Mouse (Mus musculus): Measurements from ENCODE around the gene Itga11. TPM values are rescaled to one million over a fixed set of nuclear protein-coding genes. Genes with fewer than 3 reads are reported as not detected.
A peak's percentile ranks its signal among the peaks of the same experiment; 100 is the strongest.

The Itga11 gene
- 2.8 and 3.2 TPM in 2 replicates for polyA plus RNA-seq (2015; fragmentation: Nextera tagmentation; extraction: Ambion mirVana)

- peaks cover 25% of the 10 kb centered on the region for H3K27me3 ChIP-seq (replicated peaks; ENCODE audit: control insufficient read depth, insufficient read depth, low read length)
- no peaks in the 10 kb centered on the region for H3K36me3 ChIP-seq (ENCODE audit: control insufficient read depth, insufficient read depth, low read length)
- peak within 1 kb of the TSS; percentile 79 for H3K4me2 ChIP-seq (ENCODE audit: low read depth, low read length)
- ATAC-seq, result peak; percentile 69; the same call in 1 of the 2 replicates
- H3K4me1 ChIP-seq (ENCODE audit: control insufficient read depth, insufficient read depth, low read length), result peaks cover 19% of the 10 kb centered on the region
- no peaks in the 10 kb centered on the region for H3K9me3 ChIP-seq (ENCODE audit: control insufficient read depth, low read length)
- WGBS, result 2% methylated on average over 45 of the region's 45 CpGs
- peak within 1 kb of the TSS; percentile 59 for H3K4me3 ChIP-seq (ENCODE audit: low read length)
- H3K27ac ChIP-seq (ENCODE audit: low read length), result no peak within 1 kb of the TSS
- peak within 1 kb of the TSS; percentile 67 for H3K9ac ChIP-seq (ENCODE audit: low read depth, low read length)
These were observed at the start of gene Itga11 for GRCm38 (mm10) chr9:62677641-62678549. Gene Itga11, plus strand, starts transcription at chr9:62677826.

- WGBS, result 71% methylated on average over 10 of the region's 10 CpGs
These were observed 46.9 kb upstream of the Itga11 start for GRCm38 (mm10) chr9:62630631-62631240.

GRCm38 (mm10) chr9:62632392-62632791 lies 45.2 kb upstream of the Itga11 start:
- Histone ChIP-seq H3K4me3 (ENCODE audit: low read length) (no peak overlapping the region), H3K36me3 (ENCODE audit: control insufficient read depth, insufficient read depth, low read length) (no peaks in the 10 kb centered on the region), H3K27me3 (replicated peaks; ENCODE audit: control insufficient read depth, insufficient read depth, low read length) (no peaks in the 10 kb centered on the region), H3K27ac (ENCODE audit: low read length) (no peak overlapping the region), H3K9me3 (ENCODE audit: control insufficient read depth, low read length) (no peaks in the 10 kb centered on the region), H3K9ac (ENCODE audit: low read depth, low read length) (no peak overlapping the region), H3K4me2 (ENCODE audit: low read depth, low read length) (no peak overlapping the region), H3K4me1 (ENCODE audit: control insufficient read depth, insufficient read depth, low read length) (no peaks in the 10 kb centered on the region; the same call in 1 of the 2 replicates)
- no peak for ATAC-seq
- 56% methylated on average over 6 of the region's 6 CpGs for WGBS

More at GRCm38 (mm10) chr9:62630631-62631240, 46.9 kb upstream of the Itga11 start:
- Histone ChIP-seq H3K4me1 (ENCODE audit: control insufficient read depth, insufficient read depth, low read length) (no peaks in the 10 kb centered on the region; the same call in 1 of the 2 replicates), H3K4me2 (ENCODE audit: low read depth, low read length) (no peak overlapping the region), H3K4me3 (ENCODE audit: low read length) (no peak overlapping the region), H3K9ac (ENCODE audit: low read depth, low read length) (no peak overlapping the region), H3K27me3 (replicated peaks; ENCODE audit: control insufficient read depth, insufficient read depth, low read length) (no peaks in the 10 kb centered on the region), H3K36me3 (ENCODE audit: control insufficient read depth, insufficient read depth, low read length) (no peaks in the 10 kb centered on the region), H3K9me3 (ENCODE audit: control insufficient read depth, low read length) (no peaks in the 10 kb centered on the region), H3K27ac (ENCODE audit: low read length) (no peak overlapping the region)
- ATAC-seq, result no peak

GRCm38 (mm10) chr9:62638045-62638444 lies 39.6 kb upstream of the Itga11 start:
- no peaks in the 10 kb centered on the region for H3K36me3 ChIP-seq (ENCODE audit: control insufficient read depth, insufficient read depth, low read length)
- H3K9me3 ChIP-seq (ENCODE audit: control insufficient read depth, low read length), result no peaks in the 10 kb centered on the region
- no peak overlapping the region for H3K4me2 ChIP-seq (ENCODE audit: low read depth, low read length)
- WGBS, result 43% methylated on average over 6 of the region's 6 CpGs
- no peak overlapping the region for H3K4me3 ChIP-seq (ENCODE audit: low read length)
- no peaks in the 10 kb centered on the region for H3K27me3 ChIP-seq (replicated peaks; ENCODE audit: control insufficient read depth, insufficient read depth, low read length)
- ATAC-seq, result no peak
- H3K4me1 ChIP-seq (ENCODE audit: control insufficient read depth, insufficient read depth, low read length), result no peaks in the 10 kb centered on the region
- H3K9ac ChIP-seq (ENCODE audit: low read depth, low read length), result no peak overlapping the region
- no peak overlapping the region for H3K27ac ChIP-seq (ENCODE audit: low read length)

GRCm38 (mm10) chr9:62639686-62640085 lies 37.9 kb upstream of the Itga11 start:
- no peaks in the 10 kb centered on the region for H3K9me3 ChIP-seq (ENCODE audit: control insufficient read depth, low read length)
- 69% methylated on average over 4 of the region's 4 CpGs for WGBS
- H3K27me3 ChIP-seq (replicated peaks; ENCODE audit: control insufficient read depth, insufficient read depth, low read length), result no peaks in the 10 kb centered on the region
- no peaks in the 10 kb centered on the region for H3K4me1 ChIP-seq (ENCODE audit: control insufficient read depth, insufficient read depth, low read length)
- no peak overlapping the region for H3K4me2 ChIP-seq (ENCODE audit: low read depth, low read length)
- no peaks in the 10 kb centered on the region for H3K36me3 ChIP-seq (ENCODE audit: control insufficient read depth, insufficient read depth, low read length)
- H3K27ac ChIP-seq (ENCODE audit: low read length), result no peak overlapping the region
- no peak for ATAC-seq
- no peak overlapping the region for H3K9ac ChIP-seq (ENCODE audit: low read depth, low read length)
- H3K4me3 ChIP-seq (ENCODE audit: low read length), result no peak overlapping the region

- Histone ChIP-seq H3K9me3 (ENCODE audit: control insufficient read depth, low read length) (no peaks in the 10 kb centered on the region), H3K4me2 (ENCODE audit: low read depth, low read length) (no peak overlapping the region), H3K27ac (ENCODE audit: low read length) (no peak overlapping the region), H3K9ac (ENCODE audit: low read depth, low read length) (no peak overlapping the region), H3K4me1 (ENCODE audit: control insufficient read depth, insufficient read depth, low read length) (no peaks in the 10 kb centered on the region), H3K27me3 (replicated peaks; ENCODE audit: control insufficient read depth, insufficient read depth, low read length) (no peaks in the 10 kb centered on the region), H3K4me3 (ENCODE audit: low read length) (no peak overlapping the region), H3K36me3 (ENCODE audit: control insufficient read depth, insufficient read depth, low read length) (no peaks in the 10 kb centered on the region)
- peak; percentile 59; the same call in 1 of the 2 replicates for ATAC-seq
- 50% methylated on average over 2 of the region's 2 CpGs for WGBS
These were observed 37.4 kb upstream of the Itga11 start for GRCm38 (mm10) chr9:62640188-62640587.

- 69% methylated on average over 6 of the region's 6 CpGs for WGBS
- H3K27ac ChIP-seq (ENCODE audit: low read length), result peak overlapping the region; percentile 23
- H3K9me3 ChIP-seq (ENCODE audit: control insufficient read depth, low read length), result no peaks in the 10 kb centered on the region
- H3K9ac ChIP-seq (ENCODE audit: low read depth, low read length), result no peak overlapping the region
- no peak overlapping the region for H3K4me3 ChIP-seq (ENCODE audit: low read length)
- no peaks in the 10 kb centered on the region for H3K27me3 ChIP-seq (replicated peaks; ENCODE audit: control insufficient read depth, insufficient read depth, low read length)
- no peak overlapping the region for H3K4me2 ChIP-seq (ENCODE audit: low read depth, low read length)
- H3K36me3 ChIP-seq (ENCODE audit: control insufficient read depth, insufficient read depth, low read length), result no peaks in the 10 kb centered on the region
- no peak for ATAC-seq
- H3K4me1 ChIP-seq (ENCODE audit: control insufficient read depth, insufficient read depth, low read length), result peaks cover 12% of the 10 kb centered on the region; the same call in 1 of the 2 replicates
These were observed 31.8 kb upstream of the Itga11 start for GRCm38 (mm10) chr9:62645716-62646400.

- Histone ChIP-seq H3K9ac (ENCODE audit: low read depth, low read length) (no peak overlapping the region), H3K9me3 (ENCODE audit: control insufficient read depth, low read length) (no peaks in the 10 kb centered on the region), H3K4me1 (ENCODE audit: control insufficient read depth, insufficient read depth, low read length) (peaks cover 12% of the 10 kb centered on the region; the same call in 1 of the 2 replicates), H3K36me3 (ENCODE audit: control insufficient read depth, insufficient read depth, low read length) (no peaks in the 10 kb centered on the region), H3K4me3 (ENCODE audit: low read length) (no peak overlapping the region), H3K27ac (ENCODE audit: low read length) (no peak overlapping the region), H3K4me2 (ENCODE audit: low read depth, low read length) (no peak overlapping the region), H3K27me3 (replicated peaks; ENCODE audit: control insufficient read depth, insufficient read depth, low read length) (no peaks in the 10 kb centered on the region)
- 62% methylated on average over 7 of the region's 7 CpGs for WGBS
- ATAC-seq, result no peak
These were observed 30.9 kb upstream of the Itga11 start for GRCm38 (mm10) chr9:62646721-62647183.

- ATAC-seq, result no peak
- Histone ChIP-seq H3K27ac (ENCODE audit: low read length) (no peak overlapping the region), H3K36me3 (ENCODE audit: control insufficient read depth, insufficient read depth, low read length) (no peaks in the 10 kb centered on the region), H3K9me3 (ENCODE audit: control insufficient read depth, low read length) (no peaks in the 10 kb centered on the region), H3K27me3 (replicated peaks; ENCODE audit: control insufficient read depth, insufficient read depth, low read length) (no peaks in the 10 kb centered on the region), H3K4me3 (ENCODE audit: low read length) (no peak overlapping the region), H3K4me2 (ENCODE audit: low read depth, low read length) (no peak overlapping the region), H3K4me1 (ENCODE audit: control insufficient read depth, insufficient read depth, low read length) (peaks cover 12% of the 10 kb centered on the region; the same call in 1 of the 2 replicates), H3K9ac (ENCODE audit: low read depth, low read length) (no peak overlapping the region)
- WGBS, result 75% methylated on average over 3 of the region's 3 CpGs
These were observed 28.2 kb upstream of the Itga11 start for GRCm38 (mm10) chr9:62649444-62649843.
